ENCODE assay signal across 7 mouse cellular contexts in the genomic region with DNA sequence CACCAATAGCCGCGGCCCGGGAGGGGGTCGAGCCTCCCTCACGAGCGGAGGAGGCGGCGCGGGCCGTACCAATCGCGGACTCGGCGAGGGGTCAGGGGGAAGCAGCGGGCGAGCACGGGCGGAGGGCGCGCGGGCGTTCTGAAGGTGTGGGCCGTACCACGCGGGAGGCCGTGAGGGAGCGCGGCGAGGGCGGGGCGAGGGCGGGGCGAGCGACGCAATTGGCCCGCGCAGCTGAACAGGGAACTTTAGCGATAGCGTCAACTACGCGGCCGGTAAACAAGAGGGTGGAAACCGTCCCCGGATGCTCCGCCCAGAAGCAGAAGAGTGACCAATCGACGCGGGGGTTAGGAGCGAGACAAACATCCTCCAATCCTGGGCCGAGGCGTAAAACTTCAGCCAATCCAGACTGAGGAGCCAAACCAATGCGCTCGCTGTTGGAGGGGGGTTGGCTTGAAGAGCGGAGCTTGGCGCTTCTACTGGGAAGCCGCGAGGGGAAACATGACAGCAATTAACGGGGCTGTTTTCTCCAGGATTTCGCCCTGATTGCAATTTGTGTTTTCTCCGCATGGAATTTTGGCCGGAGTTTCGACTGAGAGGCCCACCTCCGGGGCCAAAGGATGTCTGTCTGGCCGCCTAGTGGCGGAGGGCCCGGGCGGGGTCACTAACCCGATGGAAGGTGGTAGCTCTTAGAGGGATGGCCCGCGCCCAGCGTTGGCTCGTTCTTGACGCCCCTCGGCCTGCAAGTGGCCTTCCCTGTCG. TPM values are rescaled to one million over a fixed set of nuclear protein-coding genes. Genes with fewer than 3 reads are reported as not detected.
DNase-seq lines count a peak whose midpoint lies in the region; ATAC-seq and TF ChIP-seq lines count a peak whose summit lies in the region.

A gene (minus strand): TSS at position 146 of the 759 bp plus-strand sequence.

- peak; percentile 98 for ATAC-seq in intestine, postnatal 0 days
- ATAC-seq in midbrain, embryonic 12.5 days (ENCODE audit: low FRiP score, low read depth) = peak; percentile 99

- H3K36me3 ChIP-seq in embryonic facial prominence, embryonic 10.5 days (replicated peaks) = no peaks in the 10 kb centered on the region
- H3K36me3 ChIP-seq in intestine, postnatal 0 days (ENCODE audit: control insufficient read depth, insufficient read depth) = no peaks in the 10 kb centered on the region
- no peaks in the 10 kb centered on the region for H3K36me3 ChIP-seq in midbrain, embryonic 12.5 days
- H3K36me3 ChIP-seq in small intestine, adult 2 months (ENCODE audit: control insufficient read depth, insufficient read depth, low read length) = no peaks in the 10 kb centered on the region

- WGBS in embryonic facial prominence, embryonic 10.5 days = under 1% methylated on average over 74 of the region's 75 CpGs
- WGBS in intestine, postnatal 0 days = under 1% methylated on average over 75 of the region's 75 CpGs
- under 1% methylated on average over 67 of the region's 75 CpGs for WGBS in midbrain, embryonic 12.5 days
- WGBS in small intestine, adult 2 months = under 1% methylated on average over 75 of the region's 75 CpGs

- peak within 1 kb of the TSS; percentile 98 for H3K4me3 ChIP-seq in embryonic facial prominence, embryonic 10.5 days
- peak within 1 kb of the TSS; percentile 88 for H3K4me3 ChIP-seq in intestine, postnatal 0 days (ENCODE audit: low read depth, low read length)
- H3K4me3 ChIP-seq in midbrain, embryonic 12.5 days = peak within 1 kb of the TSS; percentile 98
- peak within 1 kb of the TSS; percentile 96 for H3K4me3 ChIP-seq in small intestine, adult 2 months (ENCODE audit: low read depth, low read length)

- H3K9ac ChIP-seq in intestine, postnatal 0 days (ENCODE audit: low read depth, low read length) = peak within 1 kb of the TSS; percentile 95
- peak within 1 kb of the TSS; percentile 95 for H3K9ac ChIP-seq in midbrain, embryonic 12.5 days (replicated peaks)

- peak within 1 kb of the TSS; percentile 96 for H3K27ac ChIP-seq in embryonic facial prominence, embryonic 10.5 days (replicated peaks)
- peak within 1 kb of the TSS; percentile 98 for H3K27ac ChIP-seq in intestine, postnatal 0 days (ENCODE audit: low read depth, low read length)
- H3K27ac ChIP-seq in midbrain, embryonic 12.5 days (replicated peaks) = peak within 1 kb of the TSS; percentile 96
- H3K27ac ChIP-seq in small intestine, adult 2 months (ENCODE audit: insufficient read depth, low read depth, low read length) = peak within 1 kb of the TSS; percentile 91

- peak; percentile 75 for TF ChIP-seq CTCF in intestine, postnatal 0 days (IDR thresholded peaks at IDR 0.05; ENCODE audit: low read depth)
- TF ChIP-seq CTCF in small intestine, adult 2 months (IDR thresholded peaks at IDR 0.05; ENCODE audit: extremely low read depth, insufficient read length, insufficient replicate concordance, low read depth, low read length) = peak; percentile 90

- H3K27me3 ChIP-seq in embryonic facial prominence, embryonic 10.5 days (replicated peaks; ENCODE audit: low read depth, poor library complexity, severe bottlenecking) = no peaks in the 10 kb centered on the region
- no peaks in the 10 kb centered on the region for H3K27me3 ChIP-seq in intestine, postnatal 0 days (replicated peaks; ENCODE audit: control insufficient read depth, insufficient read depth, low read length)
- no peaks in the 10 kb centered on the region for H3K27me3 ChIP-seq in midbrain, embryonic 12.5 days
- H3K27me3 ChIP-seq in small intestine, adult 2 months (ENCODE audit: control insufficient read depth, insufficient read depth, low read length) = no peaks in the 10 kb centered on the region

- H3K9me3 ChIP-seq in embryonic facial prominence, embryonic 10.5 days = no peaks in the 10 kb centered on the region
- no peaks in the 10 kb centered on the region for H3K9me3 ChIP-seq in intestine, postnatal 0 days (ENCODE audit: control insufficient read depth)
- no peaks in the 10 kb centered on the region for H3K9me3 ChIP-seq in midbrain, embryonic 12.5 days

- H3K4me1 ChIP-seq in embryonic facial prominence, embryonic 10.5 days = peaks cover 41% of the 10 kb centered on the region
- H3K4me1 ChIP-seq in intestine, postnatal 0 days (replicated peaks; ENCODE audit: control insufficient read depth, insufficient read depth, low read length) = peaks cover 11% of the 10 kb centered on the region
- peaks cover 29% of the 10 kb centered on the region for H3K4me1 ChIP-seq in midbrain, embryonic 12.5 days
- peaks cover 9% of the 10 kb centered on the region for H3K4me1 ChIP-seq in small intestine, adult 2 months (ENCODE audit: control insufficient read depth, insufficient read depth, insufficient read length, low read length)

- intact Hi-C loops in left cerebral cortex, postnatal 4 days (cut with DNase I) = loop anchor here (5.0 kb wide), 1 partner anchor 52 kb away; a partner anchor contains a TSS

- H3K4me2 ChIP-seq in intestine, postnatal 0 days (replicated peaks; ENCODE audit: low read depth) = peak within 1 kb of the TSS; percentile 80
- peak within 1 kb of the TSS; percentile 95 for H3K4me2 ChIP-seq in midbrain, embryonic 12.5 days (replicated peaks)

- peak; percentile 100 for DNase-seq in adrenal gland, postnatal 10 days
- DNase-seq in embryonic facial prominence, embryonic 10.5 days (ENCODE audit: low spot score) = peak; percentile 99
- DNase-seq in gonadal fat pad, adult 2 months (ENCODE audit: low read depth) = peak; percentile 83
- DNase-seq in left cerebral cortex, postnatal 4 days = peak; percentile 99

- peak; percentile 41; the same call in 1 of the 2 replicates for TF ChIP-seq POLR2A in small intestine, adult 2 months (IDR thresholded peaks at IDR 0.05; ENCODE audit: low read depth, low read length)

RNA-seq across cellular contexts. Expression of the gene that starts here (rescaled TPM):
- 10 to 100 TPM; 68.7 to 74.1 TPM for total RNA-seq in adrenal gland, postnatal 10 days (2021)
- polyA plus RNA-seq in embryonic facial prominence, embryonic 10.5 days (2016; fragmentation: Nextera tagmentation; extraction: Ambion mirVana) = 12.3 and 13.6 TPM in 2 replicates
- 26.5 and 28.1 TPM in 2 replicates for polyA plus RNA-seq in gonadal fat pad, adult 2 months (2012; rRNA removed)
- polyA plus RNA-seq in intestine, postnatal 0 days (2015; fragmentation: Nextera tagmentation; extraction: Ambion mirVana) = 12.2 and 12.8 TPM in 2 replicates
- total RNA-seq in left cerebral cortex, postnatal 4 days (2021) = 10 to 100 TPM; 53.5 to 54.3 TPM
- 15.2 and 17.3 TPM in 2 replicates for polyA plus RNA-seq in midbrain, embryonic 12.5 days (2016; fragmentation: Nextera tagmentation; extraction: Ambion mirVana)
- polyA plus RNA-seq in small intestine, adult 2 months (2012; rRNA removed) = 4.9 and 12.5 TPM in 2 replicates

Comparison
In these comparisons a context has a peak if more than half of its experiments do, and no peak if none do; other contexts are left out.
1. Peak in every context shown above with its lines: DNase-seq, ATAC-seq, H3K4me3 ChIP-seq and H3K27ac ChIP-seq.